Mouse (Mus musculus) brown adipose tissue, adult 24 weeks (tissue): ENCODE results near the gene Pcsk1n. TPM values are rescaled to one million over a fixed set of nuclear protein-coding genes. Genes with fewer than 3 reads are reported as not detected.
A peak's percentile ranks its signal among the peaks of the same experiment; 100 is the strongest.
"Not testable (repeated sequence)": the region's sequence is repeated elsewhere in the genome, so short reads cannot be mapped to it uniquely, and the experiment has no call there.

Experiments used
- H3K27ac ChIP-seq: fragments of 200-500 bp; replicated peaks from 2 replicates; pipeline ENCODE4 v1.5.1; 2012; ENCODE audit warnings: low read depth, mild to moderate bottlenecking, low read length
- H3K4me1 ChIP-seq: fragments of 200-500 bp; 2 replicates; pipeline ENCODE4 v1.6.1; 2012; ENCODE audit warnings: low read length, mixed read lengths; ENCODE audit not compliant: control insufficient read depth, insufficient read depth, insufficient read length
- H3K4me3 ChIP-seq: fragments of 200-500 bp; 2 replicates; pipeline ENCODE4 v1.5.1; 2012; ENCODE audit warnings: low read depth, mild to moderate bottlenecking, low read length, moderate library complexity; ENCODE audit not compliant: insufficient read depth
- polyA plus RNA-seq: library from polyadenylated mRNA; stranded (reverse); fragments of >200 nt; gene quantifications from 2 replicates; pipeline ENCODE4 v1.2.4, GENCODE M21; 2012; ENCODE audit not compliant: missing spikeins, insufficient read depth, insufficient read length

Pcsk1n gene
- polyA plus RNA-seq = not detected in 2 replicates

DNA sequence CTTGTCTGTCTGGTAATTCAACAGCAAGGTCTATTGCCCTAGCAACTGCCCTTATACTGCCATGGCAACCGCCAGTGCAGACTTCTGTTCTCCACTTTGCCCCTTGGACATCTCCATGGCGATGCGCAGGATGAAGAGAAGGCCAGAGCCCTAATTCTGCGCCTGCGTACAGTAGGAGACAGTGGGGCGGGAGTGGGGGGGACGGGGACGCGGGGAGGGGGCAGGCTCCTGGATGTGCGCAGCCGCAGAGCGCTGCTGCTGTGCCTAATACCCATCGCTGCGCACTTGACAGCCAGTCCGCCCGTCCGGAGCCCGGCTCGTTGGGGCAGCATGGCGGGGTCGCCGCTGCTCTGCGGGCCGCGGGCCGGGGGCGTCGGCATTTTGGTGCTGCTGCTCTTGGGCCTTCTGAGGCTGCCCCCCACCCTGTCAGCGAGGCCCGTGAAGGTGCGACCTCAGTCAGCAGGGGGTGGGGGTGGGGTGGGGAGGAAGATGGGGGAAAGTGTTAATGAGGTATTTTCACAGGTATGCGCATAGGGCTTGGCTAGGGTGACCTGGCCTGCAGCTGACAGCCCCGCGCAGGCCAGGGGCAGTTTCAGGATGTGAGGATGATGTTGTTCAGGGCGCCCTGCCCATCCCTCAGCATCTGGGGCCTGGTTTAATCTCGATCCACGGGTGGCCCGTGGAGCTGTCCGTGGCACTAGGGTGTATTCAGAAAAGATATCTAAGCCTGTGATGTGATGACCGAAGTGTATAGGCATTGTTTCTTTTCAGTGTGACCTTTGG lies at the start of gene Pcsk1n:
Gene Pcsk1n (plus strand): TSS at position 222 of the 783 bp plus-strand sequence.
- Histone ChIP-seq H3K4me1 (no peaks in the 10 kb centered on the region), H3K27ac (no peak within 1 kb of the TSS), H3K4me3 (no peak within 1 kb of the TSS)

DNA sequence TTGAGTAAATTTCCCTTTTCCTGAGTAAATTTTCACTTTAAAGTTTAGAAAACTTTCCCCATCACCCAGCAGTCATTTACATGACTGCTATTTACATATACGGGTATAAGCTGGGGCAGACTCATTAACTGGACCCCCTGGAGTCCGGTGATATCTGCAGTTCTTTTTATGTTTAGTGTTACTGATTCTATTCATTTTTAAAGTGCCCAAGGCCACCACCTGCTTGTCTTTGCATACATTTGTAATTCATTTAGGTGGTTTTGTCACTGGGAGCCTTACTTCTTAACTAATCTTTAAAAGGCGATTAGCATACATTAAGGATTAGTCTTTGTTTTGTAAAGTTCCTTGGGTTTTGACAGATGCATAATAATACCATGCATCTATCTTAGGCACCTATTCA lies 49.8 kb upstream of the Pcsk1n start:
- Histone ChIP-seq H3K27ac (no peak overlapping the region), H3K4me1 (no peaks in the 10 kb centered on the region), H3K4me3 (no peak overlapping the region)

DNA sequence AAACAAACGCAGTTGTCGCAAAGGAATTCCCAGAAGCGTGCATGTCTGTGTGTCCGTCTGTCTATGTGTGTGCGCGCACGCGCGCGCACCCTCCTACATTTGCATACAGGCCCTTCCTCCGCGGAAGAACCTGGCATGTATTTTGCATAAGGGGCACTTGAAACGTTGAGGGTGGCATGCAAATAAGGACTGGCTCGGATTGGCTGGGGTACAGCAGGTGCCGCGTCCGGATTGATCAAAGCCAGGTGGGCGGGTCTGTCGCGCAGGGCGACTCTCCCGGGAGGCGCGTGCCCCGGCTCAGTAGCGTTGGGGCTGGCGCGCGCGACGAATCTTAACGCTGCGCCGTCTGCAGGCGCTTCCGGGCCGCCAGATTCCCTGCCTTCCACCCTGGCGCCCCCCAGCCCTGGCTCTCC lies 41.6 kb upstream of the Pcsk1n start, which contains the start of gene Pim2:
Gene Pim2 (plus strand): TSS at position 256 of the 413 bp plus-strand sequence.
- peaks cover 2% of the 10 kb centered on the region; the same call in 1 of the 2 replicates for H3K4me1 ChIP-seq
- peak within 1 kb of the TSS; percentile 62 for H3K4me3 ChIP-seq
- no peak within 1 kb of the TSS for H3K27ac ChIP-seq

DNA sequence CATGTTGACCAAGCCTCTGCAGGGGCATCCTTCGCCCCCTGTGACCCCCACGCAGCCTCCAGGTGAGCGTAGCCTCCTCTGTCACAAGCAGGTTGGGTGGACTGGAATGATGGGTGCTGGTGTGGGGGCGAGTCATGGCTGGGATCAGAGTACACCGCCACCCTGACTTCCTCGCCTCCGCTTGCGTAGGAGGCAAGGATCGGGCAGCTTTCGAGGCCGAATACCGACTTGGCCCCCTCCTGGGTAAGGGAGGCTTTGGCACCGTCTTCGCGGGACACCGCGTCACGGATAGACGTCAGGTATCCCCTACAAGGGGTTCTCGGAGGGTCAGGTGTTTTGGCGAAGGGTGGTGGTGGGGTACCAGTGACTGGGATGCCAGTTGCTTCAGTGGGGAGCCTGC lies 41.1 kb upstream of the Pcsk1n start:
- Histone ChIP-seq H3K4me3 (peak overlapping the region; percentile 62), H3K4me1 (peaks cover 2% of the 10 kb centered on the region; the same call in 1 of the 2 replicates), H3K27ac (no peak overlapping the region)

DNA sequence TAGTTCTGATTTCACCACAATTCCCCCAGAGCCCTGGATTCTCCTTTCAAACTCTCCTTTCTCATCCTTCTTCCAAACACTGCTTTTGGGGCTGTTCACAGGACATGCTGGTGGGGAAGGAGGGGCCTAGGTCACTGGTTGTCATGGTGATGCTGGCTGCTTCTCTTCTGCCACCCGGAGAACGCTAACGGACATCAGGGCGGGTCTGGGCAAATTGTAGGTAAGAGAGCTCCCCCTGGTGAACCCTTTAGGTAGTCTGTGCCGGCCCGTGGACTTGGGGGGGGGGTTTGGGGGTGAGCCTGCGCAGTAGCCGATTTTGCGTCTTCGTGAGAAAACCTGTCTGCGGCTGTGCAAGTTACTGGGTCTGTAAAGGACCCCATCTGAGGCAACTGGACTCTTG lies 39.8 kb upstream of the Pcsk1n start:
- peaks cover 2% of the 10 kb centered on the region; the same call in 1 of the 2 replicates for H3K4me1 ChIP-seq
- no peak overlapping the region; the same call in 1 of the 2 replicates for H3K4me3 ChIP-seq
- H3K27ac ChIP-seq = no peak overlapping the region

DNA sequence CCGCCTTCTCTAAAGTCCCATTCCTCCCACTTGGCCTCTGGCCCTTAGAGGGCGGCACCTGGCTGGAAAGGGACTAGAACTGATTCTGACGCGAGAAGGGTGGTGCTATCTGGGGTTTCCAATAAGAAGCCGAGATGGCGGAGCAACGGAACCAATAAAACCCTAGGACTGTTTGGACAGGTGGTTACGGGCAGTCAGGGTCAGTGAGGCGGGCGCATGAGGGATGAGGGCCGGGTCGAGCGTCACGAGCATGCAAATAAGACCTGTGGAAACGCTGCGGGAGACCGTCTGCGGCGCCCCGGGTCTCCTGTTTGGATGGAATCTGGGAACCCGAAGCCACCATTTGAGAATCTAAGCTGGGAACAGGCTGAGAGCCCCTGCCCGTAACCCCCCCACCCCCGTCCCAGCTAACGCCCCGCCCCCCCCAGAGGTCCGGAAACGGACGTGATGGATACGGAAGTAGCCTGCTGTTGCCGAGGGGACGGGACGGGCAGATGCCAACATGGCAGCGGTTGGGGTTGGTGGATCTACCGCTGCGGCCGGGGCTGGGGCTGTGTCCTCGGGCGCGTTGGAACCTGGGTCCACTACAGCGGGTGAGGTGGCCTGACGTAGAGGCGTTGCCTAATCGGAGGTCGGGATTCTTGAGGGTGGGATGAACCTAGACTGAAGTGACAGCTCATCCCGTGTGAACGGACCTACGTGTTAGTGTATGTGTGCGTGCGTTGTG lies 35.6 kb upstream of the Pcsk1n start, which contains the start of gene Slc35a2:
Gene Slc35a2 (plus strand): TSS at position 188 of the 727 bp plus-strand sequence.
- Histone ChIP-seq H3K4me1 (no peaks in the 10 kb centered on the region), H3K4me3 (peak within 1 kb of the TSS; percentile 86), H3K27ac (peak within 1 kb of the TSS; percentile 79)

DNA sequence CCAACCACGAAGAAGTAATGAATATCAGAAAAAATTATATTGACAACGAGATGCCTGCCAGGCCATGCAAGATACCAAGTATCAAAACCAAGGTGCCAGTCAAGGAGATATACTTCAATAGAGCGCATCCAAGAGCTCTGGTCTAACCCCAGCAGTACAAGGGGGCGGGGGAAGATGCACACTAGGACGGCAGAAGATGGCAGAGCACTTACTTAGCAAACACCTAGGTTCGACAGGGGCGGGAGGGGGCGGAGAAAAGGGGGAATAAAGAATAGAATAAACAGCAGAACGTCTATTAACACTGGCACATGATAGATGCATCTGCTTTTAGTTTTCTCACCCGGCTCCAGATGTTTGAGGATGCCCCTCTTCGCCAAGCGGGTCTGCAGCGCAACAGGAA lies 21.4 kb upstream of the Pcsk1n start:
- Histone ChIP-seq H3K4me3 (peak overlapping the region; percentile 67), H3K27ac (peak overlapping the region; percentile 66), H3K4me1 (no peaks in the 10 kb centered on the region)

DNA sequence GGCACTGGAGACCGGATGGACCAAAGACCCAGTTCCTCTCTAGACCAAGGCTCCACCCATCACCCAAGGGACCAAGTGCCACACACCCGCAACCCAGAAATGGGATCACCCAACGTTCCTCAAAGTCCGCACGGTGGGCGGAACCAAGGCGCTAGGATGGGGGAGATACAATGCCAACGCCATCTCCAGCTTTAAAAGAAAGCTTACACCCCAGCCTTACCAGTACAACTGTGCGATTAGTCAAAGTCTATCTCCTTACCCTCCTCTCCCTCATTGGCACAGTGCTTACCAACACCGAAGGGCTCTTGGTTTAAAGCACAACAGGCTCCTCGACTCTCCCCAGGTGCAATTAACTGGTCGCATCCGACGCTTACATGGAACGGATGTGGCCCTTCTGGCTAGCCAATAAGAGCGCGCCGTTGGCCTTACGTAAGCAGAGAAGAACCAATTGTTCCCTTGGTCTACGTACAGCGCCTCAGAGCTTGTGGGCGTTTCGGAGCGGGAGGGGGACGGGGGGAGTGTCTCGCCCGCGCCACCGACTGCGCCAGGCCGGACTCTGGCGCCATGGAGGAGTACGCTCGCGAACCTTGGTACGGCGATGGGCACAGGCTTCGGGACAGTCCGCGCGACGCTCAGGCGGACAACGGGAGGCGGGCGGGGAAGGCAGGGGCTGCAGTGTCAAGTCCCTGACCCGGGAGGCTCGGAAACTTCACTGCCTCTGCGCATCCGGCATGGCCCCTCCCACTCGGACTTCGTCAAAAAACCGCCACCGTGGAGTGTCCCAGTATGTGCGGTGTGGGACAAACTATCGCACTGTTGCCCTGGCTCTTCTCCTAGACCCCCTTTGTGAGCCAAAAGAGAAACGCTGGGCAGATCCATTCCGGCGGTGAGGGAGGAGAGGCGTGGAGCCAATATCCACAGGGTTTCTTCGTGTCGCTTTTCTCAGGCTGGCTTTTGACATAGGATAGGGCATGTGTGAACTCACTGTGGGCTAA lies 20.4 kb upstream of the Pcsk1n start, which contains the start of the genes Pqbp1 and Timm17b:
Gene Pqbp1 (minus strand): TSS at position 390 of the 995 bp plus-strand sequence.
Gene Timm17b (plus strand): TSS at position 478 of the 995 bp plus-strand sequence.
- H3K4me1 ChIP-seq = no peaks in the 10 kb centered on the region
- peak within 1 kb of the TSS; percentile 98 for H3K27ac ChIP-seq
- peak within 1 kb of the TSS; percentile 96 for H3K4me3 ChIP-seq

DNA sequence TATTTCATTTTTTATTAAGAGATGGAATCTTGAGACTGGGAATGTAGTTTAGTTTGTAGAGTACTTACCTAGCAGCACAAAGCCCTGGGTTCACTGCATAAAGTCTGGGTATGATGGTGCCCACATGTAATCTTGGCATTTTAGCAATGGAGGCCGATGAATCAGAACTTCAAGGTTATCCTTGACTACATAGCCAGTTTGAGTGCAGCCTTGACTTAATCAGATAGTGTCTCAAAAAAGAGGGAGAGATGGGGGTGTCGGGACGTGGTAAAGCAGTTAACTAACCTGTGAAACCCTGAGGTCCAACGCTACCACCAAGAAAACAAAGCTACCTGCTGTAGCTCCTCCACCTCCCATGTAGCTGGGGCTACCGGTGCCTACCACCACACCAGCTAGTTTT lies 15.2 kb upstream of the Pcsk1n start:
- H3K4me3 ChIP-seq = no peak overlapping the region
- no peaks in the 10 kb centered on the region for H3K4me1 ChIP-seq
- no peak overlapping the region for H3K27ac ChIP-seq

DNA sequence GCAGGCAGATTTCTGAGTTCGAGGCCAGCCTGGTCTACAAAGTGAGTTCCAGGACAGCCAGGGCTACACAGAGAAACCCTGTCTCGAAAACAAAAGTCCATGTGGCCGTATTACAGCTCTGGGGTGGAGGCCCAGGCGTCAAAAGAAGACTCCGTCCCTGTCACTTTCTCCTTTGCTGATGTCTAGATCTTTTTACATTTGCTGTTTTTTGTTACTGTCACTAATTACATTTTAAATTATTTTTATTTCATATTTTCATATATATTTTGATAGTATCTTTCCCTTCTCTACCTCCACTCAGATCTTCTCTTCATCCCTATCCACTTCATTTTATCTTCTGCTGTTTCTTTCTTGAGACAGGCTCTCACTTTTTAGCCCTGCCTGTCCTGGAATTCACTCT lies 11.9 kb upstream of the Pcsk1n start, which contains the start of gene Gm10491:
Gene Gm10491 (minus strand): TSS at position 101 of the 400 bp plus-strand sequence.
- Histone ChIP-seq H3K4me3 (no peak within 1 kb of the TSS), H3K27ac (no peak within 1 kb of the TSS), H3K4me1 (no peaks in the 10 kb centered on the region)

DNA sequence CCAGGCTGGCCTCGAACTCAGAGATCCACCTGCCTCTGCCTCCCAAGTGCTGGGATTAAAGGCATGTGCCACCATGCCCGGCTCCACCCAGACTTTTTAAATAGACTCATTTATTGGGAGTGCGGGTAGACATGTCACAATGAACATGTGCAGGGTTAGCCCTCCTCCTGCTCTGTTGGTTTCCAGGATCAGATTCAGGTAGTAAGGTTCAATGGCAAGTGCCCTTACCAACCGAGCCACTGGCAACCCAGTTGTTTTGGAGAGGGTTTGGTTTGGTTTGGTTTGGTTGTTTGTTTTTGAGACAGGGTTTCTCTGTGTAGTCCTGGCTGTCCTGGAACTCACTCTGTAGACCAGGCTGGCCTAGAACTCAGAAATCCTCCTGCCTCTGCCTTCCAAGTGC lies 10.4 kb upstream of the Pcsk1n start, which contains the start of gene Gm10490:
Gene Gm10490 (plus strand): TSS at position 301 of the 400 bp plus-strand sequence.
- not testable (repeated sequence) for H3K4me3 ChIP-seq, H3K4me1 ChIP-seq, H3K27ac ChIP-seq

DNA sequence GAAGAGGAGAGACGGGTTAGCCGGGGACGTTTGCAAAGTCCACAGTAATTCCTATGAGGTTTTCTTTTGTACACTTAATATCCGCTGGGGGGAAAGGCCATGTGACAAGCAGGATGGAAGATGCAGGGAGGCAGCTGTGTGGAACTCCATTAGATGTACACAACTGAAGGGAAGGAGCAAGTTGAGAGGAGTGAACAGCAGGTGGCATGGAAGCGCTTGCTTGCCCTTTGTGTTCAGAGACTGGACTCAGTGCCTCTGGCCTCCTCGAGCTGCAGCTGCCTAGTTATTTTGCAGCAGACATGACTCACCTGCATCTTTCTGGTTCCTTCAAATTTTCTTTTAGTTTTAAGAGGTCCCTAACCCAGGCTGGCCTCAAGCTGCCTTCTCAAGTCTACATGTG lies 9.1 kb upstream of the Pcsk1n start:
- Histone ChIP-seq H3K4me3 (no peak overlapping the region), H3K4me1 (no peaks in the 10 kb centered on the region), H3K27ac (no peak overlapping the region)

DNA sequence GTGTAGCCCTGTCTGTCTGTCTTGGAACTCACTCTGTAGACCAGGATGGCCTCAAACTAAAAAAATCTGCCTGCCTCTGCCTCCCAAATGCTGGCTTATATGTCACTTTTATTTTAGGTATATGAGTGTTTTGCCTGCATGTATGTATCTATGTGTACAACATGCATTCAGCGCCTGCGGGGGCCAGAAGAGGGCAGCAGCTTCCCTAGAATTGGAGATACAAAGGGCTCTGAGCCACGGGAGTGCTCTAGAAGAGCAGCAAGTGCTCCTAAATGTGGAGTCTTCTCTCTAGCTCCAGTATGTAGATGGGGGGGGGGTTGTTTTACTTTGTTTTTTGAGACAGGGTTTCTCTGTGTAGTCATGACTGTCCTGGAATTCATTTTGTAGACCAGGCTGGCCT lies 4.0 kb upstream of the Pcsk1n start:
- H3K4me3 ChIP-seq, H3K4me1 ChIP-seq: not testable (repeated sequence)

DNA sequence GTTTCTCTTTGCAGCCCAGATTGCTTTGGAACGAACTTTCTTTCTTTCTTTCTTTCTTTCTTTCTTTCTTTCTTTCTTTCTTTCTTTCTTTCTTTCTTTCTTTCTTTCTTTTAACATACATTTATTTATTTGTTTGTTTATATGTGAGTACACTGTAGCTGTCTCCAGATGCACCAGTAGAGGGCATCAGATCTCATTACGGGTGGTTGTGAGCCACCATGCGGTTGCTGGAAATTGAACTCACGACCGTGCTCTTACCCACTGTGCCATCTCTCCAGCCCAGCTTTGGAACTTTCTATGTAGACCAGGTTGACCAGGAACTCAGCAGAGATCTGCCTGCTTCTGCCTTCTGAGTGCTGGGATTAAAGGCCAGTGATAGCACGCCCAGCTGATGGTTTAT lies 1.7 kb upstream of the Pcsk1n start:
- not testable (repeated sequence) for H3K4me3 ChIP-seq, H3K4me1 ChIP-seq, H3K27ac ChIP-seq

More for the DNA sequence above, 4.0 kb upstream of the Pcsk1n start:
- H3K27ac ChIP-seq = not testable (repeated sequence)
